Mouse (Mus musculus) left cerebral cortex, postnatal 25 days (tissue): ENCODE measurements at regions not wholly inside any gene's neighbourhood (a gene's known extent, or its start where the extent isn't known, plus 50 kb on each side); places are given as distances from the start of the nearest gene placed in this dataset.

Source experiments
- DNase-seq, 2 experiments: peaks; one replicate each; pipeline ENCODE4 v3.0.0; 2022; ENCODE audit warnings: low spot score in 2 of 2, mixed read lengths in 1 of 2
- intact Hi-C: fragments of 180-260 bp; cut with DNase I; formaldehyde crosslinking; loops from one replicate; pipeline ENCODE4 v1.15.1; 2025

DNA sequence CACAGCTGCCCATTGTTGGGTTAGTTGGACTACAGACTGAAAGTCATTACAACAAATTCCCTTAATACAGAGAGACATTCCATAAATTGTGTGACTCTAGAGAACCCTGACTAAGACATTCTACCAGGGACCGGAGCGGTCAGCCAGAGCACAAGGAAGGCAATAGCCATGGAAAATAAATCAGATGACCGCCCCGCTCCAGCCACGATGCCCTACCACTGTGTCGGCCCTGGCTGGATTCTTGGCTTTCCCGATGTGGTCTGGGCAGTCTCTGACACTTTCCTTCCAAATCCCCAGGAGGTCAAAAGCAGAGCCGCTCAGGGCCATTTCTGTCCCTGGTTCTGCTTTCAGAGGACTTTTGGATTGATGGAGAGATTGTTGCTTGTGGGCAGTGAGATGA lies 57.8 kb downstream of the Lsm3 start:
- intact Hi-C loops: no loop called here
- DNase-seq: no peak

DNA sequence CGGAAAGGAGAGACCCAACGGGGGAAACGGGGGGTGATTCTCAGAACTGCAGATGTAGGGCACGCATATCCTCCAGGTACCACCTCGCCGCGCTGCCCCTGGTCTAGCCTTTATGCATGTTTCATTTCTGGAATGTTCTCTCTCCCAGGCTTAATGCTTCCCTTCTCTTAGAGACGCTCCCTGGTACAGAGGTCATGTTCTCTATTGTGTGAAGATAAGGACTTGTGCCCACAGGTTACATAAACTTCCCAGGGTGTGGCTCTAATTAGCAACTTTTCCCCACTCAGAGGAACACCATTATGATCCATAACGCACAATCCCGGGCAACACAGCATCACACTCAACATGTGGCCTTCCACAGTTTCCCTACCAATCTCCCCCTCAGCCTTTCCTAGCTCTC lies 58.7 kb downstream of the Lsm3 start:
- intact Hi-C loops: no loop called here
- DNase-seq: no peak

DNA sequence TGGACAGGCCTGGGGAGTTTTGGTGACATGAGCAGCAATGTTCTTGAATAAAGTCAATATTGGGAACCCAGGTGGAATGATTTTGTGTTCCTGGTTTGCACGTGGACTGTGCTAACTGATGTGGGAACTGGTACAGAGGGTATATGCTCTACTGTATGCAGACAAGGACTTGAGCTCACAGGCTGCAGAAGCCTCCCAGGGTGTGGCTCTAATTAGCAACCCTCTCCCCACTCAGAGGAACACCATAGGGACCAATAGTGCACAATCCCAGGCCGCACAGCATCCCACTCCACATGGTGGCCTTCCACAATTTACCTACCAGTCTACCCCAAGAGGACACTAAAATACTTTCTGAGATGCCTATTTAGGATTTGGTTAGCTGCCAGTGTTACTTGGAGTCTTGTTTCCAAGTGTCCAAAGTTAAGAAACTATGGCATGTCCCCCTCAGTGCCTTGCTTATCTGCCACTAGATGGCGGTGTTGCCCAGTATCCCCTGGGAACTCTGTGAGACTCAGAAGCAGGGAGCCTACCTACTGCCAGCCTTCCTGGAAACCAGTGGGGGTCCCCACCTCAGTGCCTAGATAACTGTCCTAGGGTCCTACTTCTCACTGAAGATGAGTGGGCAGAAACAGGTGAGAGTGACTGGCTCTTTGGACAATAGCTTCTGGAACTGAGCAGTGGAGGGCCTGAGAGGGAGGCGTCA lies 60.1 kb downstream of the Lsm3 start:
- intact Hi-C loops: loop anchor here (1.0 to 5.0 kb wide), 3 partner anchors 106 to 276 kb away; partner anchors contain the start of gene Slc6a6
- peak; percentile 63 to 80 for DNase-seq

DNA sequence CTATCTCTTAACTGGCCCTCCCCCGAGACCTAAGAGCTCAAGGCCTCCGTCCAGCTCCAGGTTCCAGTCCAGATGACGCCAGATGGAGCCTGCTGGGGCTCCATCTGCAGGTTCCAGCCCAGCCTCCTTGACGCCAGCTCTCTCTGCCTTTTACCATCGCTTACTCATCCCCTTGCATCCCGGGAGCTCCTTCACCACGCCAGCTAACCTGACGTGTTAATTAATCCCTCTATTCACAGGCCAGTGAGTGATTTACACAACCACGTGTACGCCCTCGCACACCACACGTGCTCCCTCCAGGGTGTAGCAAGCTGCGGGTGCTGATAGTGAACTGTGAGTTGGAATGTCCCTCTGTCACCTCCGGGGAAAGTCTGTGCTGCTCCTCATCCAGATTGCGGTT lies 61.2 kb downstream of the Lsm3 start:
- DNase-seq: peak; percentile 48 to 77
- intact Hi-C loops: loop anchor here (1.0 to 5.0 kb wide), 3 partner anchors 105 to 275 kb away; partner anchors contain the start of gene Slc6a6

DNA sequence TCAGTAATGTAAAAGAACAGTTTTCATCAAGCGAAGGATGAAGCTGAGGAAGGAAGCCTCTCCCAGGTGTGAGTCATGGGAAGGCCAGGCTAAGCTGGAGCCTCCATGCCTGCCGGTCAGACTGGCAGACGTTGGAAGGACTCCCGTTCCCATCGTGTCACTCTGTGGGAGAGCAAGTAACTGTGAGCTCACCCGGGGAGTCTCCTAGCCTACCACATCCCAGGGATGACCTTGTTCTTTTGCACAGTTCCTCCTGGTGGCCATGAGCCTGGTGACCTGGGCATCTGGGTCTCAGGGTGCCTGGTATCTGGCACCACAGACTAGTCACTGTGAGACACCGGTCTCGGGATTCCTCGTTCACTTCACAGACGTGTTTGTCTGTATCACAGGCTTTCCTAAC lies 63.9 kb downstream of the Lsm3 start:
- intact Hi-C loops: loop anchor here (5.0 kb wide), 2 partner anchors 103 to 273 kb away; partner anchors contain the start of gene Slc6a6

DNA sequence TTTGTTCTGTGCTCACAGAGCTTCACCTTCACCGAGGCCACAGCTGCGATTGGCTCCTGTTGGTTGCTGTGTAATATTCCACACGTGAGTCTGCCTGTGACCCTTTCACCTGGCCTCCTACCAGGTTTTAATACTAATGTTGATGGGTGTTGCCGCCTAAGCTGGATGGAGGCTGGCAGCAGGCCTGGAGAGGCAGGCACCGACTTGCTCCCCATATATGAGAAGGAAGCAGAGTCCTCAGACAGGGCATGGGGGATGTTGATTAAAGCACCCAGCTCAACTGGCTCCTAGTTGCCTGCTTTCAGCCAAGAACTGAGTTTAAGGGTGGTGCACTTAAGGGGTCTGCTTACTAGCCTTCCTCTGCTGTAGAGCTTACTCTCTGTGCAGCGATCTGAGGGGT lies 64.9 kb downstream of the Lsm3 start:
- DNase-seq: no peak
- intact Hi-C loops: no loop called here

More for the DNA sequence above, 63.9 kb downstream of the Lsm3 start:
- DNase-seq: no peak

DNA sequence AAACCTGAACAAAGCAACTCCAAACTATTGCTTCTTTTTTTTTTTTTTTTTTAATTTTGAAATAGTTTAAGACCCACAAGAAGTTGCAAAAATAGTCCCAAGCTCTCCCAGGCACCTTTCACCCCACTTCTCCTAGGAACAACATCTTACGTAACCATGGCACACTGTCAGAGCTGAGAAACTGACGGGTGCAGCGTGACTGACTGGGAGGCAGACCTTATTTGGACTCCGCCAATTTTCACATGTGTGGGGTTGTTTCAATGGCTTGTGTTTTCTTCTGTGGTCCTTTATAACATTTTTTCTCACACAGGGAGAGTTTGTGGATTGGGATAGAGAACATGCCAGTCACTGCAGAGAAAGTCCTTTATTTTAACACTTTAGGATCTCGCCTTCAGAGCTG lies 66.6 kb downstream of the Lsm3 start:
- intact Hi-C loops: no loop called here
- no peak for DNase-seq

DNA sequence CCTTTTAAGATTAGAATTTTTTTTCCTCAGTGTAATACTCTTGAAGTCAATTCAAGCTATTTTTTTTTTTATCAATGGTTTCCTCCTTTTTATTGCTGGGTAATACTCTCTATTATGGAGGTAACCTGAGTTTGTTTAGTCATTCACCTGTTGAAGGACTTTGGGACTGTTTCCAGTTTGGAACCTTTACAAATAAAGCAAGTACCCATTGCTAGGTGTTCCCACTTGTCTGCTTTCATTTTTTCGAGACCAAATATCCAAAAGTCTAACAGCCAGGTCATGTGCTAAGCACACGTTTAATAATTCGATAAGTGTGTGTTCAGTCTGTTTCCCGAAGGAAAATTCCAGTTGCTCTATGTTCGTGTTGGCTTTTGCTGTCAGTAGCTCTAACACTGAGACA lies 67.6 kb downstream of the Lsm3 start:
- no peak for DNase-seq
- intact Hi-C loops: no loop called here

DNA sequence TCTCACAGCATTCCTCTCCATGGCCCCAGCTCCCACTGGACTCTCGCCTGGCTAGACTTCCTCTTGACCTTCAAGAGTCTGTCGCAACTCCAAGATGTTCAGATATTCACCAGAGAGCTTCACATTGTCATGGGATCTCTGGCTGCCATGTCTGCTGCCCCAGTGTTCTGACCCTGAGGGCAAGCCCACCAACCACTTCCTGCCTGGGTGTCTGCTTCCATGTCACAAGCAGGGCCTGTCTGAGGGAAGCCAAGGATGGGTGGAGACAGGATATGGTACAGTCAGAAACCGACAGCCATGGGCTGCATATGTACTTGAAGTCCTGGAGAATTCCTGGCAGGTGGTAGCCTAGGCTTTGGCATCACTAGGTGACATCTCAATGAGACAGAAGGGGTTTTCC lies 69.8 kb downstream of the Lsm3 start:
- DNase-seq: no peak
- intact Hi-C loops: loop anchor here (5.0 kb wide), 1 partner anchor 72 kb away; no protein-coding TSS in a partner anchor

DNA sequence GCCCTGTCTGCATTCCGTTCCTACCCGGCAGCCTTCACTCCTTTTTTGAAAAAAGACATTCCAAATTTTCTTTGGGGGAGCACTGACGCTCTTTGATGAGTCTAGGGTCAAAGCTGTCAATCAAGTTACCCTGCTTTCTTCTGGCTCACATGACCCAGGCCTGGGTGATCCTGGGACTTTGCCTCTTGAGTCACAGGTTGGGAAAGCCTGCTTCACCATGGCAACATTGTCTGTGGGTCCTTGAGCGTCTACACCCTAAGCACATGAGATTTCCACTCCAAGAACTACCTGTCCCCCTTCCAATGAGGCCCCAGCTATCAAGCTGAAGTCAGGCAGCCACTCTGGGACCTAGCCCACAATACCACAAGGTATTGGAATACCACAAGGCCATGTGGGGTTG lies 73.5 kb downstream of the Lsm3 start:
- intact Hi-C loops: loop anchor here (5.0 kb wide), 1 partner anchor 68 kb away; no protein-coding TSS in a partner anchor
- DNase-seq: no peak

DNA sequence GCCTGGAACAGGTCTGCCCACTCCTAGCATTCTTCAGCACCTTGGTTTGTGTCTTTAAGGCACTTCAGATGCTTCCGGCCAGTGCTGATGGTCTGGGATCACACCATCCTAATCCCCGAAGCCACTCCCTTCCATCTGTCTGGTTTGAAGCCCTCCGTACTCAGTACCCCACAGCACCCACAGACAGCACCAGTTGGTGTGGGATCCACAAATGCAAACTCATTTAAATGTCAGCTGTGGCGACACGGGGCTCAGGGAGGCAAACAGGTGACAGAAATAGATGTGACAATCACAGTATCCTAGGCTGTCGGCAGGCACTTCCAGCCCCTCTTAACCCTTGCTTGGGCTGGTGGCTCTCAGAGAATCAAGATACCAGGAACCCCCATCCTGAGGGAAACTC lies 74.7 kb downstream of the Lsm3 start:
- intact Hi-C loops: no loop called here
- no peak for DNase-seq

DNA sequence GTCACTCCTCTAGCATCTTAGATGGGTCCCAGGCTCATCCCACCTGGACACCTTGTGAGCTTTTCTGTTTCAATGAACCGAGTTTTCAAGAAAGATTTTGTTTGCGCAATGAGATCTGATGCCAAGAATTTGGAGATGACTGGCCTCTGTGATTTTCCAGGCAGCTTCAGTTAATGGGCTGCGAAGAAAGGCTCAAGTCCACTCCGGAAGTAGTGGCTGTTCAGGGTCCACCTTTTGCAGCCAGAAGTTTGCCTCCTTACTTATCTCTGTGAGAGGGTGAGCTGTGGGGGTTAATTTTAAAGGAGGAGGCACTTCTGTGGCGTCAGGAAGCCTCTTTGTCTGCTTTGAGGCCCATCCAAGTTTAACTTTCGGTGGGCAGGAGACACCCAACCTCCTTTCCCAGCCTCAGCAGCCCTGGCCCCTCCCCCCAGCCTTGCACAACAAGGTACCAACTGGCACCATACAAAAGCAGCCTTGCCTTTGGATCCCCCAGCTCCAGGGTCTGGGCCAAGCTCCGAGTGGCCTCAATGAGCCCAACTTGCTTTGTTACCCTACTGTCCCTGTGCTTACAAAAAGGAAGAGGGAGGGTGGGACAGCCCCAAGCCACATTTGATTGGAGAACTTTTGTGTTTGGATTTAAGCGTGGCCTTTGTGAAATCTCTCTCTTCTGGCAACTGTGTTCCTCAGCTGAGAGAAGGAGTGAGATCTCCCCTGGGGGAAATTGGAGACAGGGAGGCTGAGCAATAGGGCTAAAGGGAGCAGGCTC lies 75.3 kb downstream of the Lsm3 start:
- intact Hi-C loops: no loop called here
- DNase-seq: no peak

DNA sequence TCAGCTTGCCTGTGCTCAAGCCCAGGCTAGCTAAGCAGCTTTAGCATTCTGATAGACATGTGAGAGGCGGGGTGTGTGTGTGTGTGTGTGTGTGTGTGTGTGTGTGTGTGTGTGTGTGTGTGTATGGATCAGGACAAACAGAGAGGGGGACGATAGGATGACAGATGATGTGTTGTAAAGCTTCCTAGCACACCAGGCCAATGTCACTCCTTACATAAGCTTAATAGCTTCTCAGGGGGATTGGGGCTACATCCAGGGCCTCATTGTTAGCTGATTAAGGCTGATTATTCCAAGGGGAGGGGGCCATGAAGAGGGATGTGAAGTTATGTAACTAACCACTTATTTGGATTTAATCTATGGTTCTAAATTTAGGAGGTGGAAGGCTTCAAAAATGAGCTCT lies 76.9 kb downstream of the Lsm3 start:
- intact Hi-C loops: no loop called here
- DNase-seq: no peak

DNA sequence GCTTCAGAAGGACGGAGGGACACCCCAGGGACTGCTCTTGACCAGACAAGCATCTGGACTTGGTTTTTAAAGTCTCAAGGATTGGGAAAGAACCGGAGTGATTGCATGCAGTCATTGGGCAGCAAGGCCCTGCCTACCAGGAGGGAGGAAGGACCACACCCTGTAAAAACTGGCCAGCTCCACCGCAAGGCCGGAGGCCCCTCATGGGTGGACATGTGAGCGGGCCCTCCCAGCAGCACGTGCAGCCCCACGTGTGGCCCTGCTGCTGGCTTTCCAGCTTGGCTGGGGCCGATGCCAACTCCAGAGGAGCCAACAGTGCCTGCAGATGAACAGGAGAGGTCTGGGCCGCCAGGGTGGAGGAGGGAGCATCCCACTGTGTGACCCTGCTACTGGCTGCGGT lies 83.2 kb downstream of the Lsm3 start:
- intact Hi-C loops: no loop called here
- peak; percentile 62 to 66 for DNase-seq

DNA sequence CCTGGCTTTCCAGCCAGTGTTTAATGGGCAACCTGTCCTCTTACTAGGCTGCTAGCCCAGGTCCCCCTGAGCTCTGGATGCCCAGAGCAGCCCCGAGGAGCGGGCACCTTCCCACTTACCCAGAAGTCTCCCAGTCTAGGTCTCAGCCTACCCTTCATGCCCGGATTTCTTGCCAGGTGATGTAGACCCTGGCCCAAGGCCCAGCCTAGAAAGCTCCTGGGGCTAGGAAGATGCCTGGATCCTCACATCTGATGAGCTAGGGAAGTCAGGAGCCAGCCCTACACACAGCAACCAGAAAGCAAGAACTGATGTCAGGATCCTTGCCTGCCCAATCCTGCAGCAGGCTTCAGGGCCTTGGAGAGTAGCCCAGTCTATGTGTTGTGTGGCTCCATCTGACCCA lies 83.7 kb upstream of the Slc6a6 start:
- intact Hi-C loops: no loop called here

DNA sequence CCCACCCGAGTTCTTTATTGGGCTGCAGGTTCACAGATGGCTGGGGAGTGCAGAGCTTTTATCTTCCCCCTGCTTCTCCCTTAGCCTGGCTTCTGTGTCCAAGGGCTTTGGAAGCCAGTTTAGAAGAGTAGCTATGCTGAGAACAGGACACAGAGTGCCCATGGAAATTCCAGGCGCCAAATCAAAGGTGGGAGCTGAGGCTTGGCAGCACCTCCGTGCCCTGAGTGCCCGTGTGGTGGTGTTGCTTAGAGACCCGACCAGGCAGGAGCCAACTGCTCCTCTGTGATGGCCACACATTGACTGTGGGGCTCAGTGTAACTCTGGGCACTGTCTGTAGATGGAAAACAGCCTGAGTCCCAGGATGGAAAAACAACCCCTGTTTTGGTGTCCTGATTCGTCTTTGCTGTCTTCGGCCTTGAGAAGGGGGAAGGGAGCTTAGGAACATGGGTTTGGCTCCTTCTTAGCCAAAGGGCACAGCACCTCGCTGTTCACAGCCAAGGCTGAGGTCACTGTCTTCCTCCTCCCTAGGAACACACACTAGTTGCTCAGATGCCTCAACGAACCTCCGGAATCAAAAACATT lies 77.1 kb upstream of the Slc6a6 start:
- DNase-seq: no peak
- intact Hi-C loops: no loop called here

More for the DNA sequence above, 83.7 kb upstream of the Slc6a6 start:
- no peak for DNase-seq

DNA sequence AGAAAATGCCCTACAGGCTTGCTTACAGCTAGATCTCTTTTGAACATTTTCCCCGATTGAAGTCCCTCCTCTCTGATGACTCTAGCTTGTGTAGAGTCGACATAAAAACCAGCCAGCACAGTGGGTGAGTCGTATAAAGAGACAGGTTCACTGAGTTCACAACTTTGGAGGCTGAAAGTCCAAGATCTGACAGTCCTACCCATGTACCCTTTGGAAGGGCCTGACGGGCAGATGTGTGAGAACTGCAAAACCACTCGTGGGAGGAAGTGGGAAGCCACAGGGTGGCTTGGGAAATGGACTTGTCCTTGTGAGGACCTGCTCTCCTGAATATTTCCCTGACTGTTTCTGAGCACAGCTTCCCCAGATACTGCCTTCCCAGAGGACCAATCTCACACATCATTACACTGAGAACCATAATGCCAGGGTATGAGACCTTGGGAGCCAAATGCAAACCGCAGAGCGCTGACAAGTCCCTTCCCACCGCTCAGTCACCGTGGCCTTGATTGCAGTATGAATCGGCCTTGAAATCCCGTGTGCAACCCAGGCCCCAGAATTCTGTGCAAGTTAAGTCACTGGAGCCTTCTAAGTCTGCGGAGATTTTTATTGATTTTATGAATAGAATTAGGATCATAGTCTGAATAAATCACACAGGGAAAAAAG lies 76.1 kb upstream of the Slc6a6 start:
- intact Hi-C loops: no loop called here
- DNase-seq: no peak

DNA sequence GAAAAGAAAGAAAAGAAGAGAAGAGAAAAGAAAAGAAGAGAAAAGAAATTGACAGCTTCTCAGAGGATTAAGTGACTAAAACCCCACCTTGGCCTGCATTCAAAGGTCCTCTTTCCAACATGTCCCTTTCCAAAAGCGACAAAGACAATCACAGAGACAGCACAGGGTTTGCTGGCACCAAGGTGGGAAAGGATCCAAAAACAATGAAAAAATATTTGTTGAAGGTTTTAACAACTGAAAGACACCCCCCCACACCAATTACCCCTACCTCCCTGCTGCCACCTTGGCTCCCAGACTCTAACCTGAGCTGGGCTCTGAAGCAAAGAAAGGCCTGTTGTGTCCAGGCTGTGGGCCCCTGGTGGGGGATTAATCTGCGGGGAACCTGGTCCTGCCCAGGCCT lies 74.2 kb upstream of the Slc6a6 start:
- intact Hi-C loops: no loop called here
- no peak for DNase-seq

DNA sequence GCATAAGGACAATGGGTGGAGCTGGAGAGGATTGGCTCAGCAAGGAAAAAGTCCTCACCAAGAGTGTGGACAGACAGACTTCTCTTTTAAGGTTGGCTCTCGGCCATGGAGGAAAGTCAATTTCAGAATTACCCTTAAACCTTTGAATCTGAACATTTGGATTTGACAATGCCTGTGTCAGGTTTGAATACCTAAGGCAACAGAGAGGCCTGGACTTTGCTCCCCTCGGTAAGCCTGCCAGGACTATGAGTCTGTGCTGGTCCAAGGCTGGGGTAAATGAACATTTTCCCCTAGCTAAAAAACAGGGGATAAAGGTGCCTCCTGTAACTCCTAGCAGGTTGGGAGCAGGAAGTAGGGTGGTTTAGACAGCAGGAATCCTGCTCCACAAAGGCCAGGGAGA lies 68.8 kb upstream of the Slc6a6 start:
- intact Hi-C loops: no loop called here

DNA sequence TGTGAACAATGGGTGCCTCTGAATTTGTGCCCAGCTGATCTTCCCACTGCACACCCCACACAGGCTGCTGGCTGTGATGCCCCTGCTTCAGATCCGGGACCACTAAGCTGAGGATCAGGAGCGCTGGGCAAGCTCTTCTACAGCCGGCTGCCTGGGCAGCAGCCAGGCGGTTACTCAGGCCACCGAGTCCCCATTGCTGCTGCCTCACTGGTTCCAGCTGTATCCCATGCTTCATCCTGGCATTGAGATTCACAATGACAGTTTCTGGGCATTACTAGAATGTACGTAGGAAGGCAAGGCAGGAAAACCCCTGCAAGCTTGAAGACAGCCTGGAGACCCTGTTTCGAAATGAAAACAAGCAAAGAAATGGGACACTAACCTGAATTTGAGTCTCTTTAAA lies 67.3 kb upstream of the Slc6a6 start:
- intact Hi-C loops: no loop called here
- DNase-seq: peak; percentile 31 to 53

More for the DNA sequence above, 68.8 kb upstream of the Slc6a6 start:
- DNase-seq: no peak
